Mouse (Mus musculus): ENCODE results near the gene Ces1e.

DNA sequence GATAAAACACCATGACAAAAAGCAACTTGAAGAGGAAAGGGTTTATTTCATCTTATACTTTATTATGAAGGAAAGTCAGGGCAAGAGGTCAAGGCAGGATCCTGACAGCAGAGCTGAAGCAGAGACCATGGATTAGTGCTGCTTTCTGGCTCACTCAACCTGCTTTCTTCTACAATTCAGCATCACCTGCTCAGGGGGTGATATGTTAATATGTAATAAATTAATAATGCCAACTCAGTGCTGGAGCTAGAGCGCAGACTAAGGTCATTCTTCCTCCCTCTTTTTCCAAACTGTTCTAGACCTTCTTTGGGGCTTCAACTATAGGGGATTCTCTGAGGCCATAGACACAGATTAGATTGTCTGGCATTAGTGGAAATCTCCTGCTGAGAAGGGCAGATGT is 6.3 kb upstream of the Ces1e start:
- no peak for TF ChIP-seq FLI1 (IDR thresholded peaks at IDR 0.05; ENCODE audit: low read length)
- TF ChIP-seq GATA1 (IDR thresholded peaks at IDR 0.05; ENCODE audit: borderline replicate concordance, low read length) = no peak

All from megakaryocyte, embryonic 14.5 days (primary cell).